Mouse (Mus musculus) MEL (cell line): ENCODE measurements at regions not wholly inside any gene's neighbourhood (a gene's known extent, or its start where the extent isn't known, plus 50 kb on each side); places are given as distances from the start of the nearest gene placed in this dataset.

ENCODE experiments used
- DNase-seq: peaks from one replicate; pipeline ENCODE4 v3.0.0; 2011; ENCODE audit warnings: low read depth, low spot score
- H3K27ac ChIP-seq: 2 replicates; pipeline ENCODE4 v1.5.1; 2012; ENCODE audit warnings: low read depth, mild to moderate bottlenecking, control low read depth, low read length, moderate library complexity; ENCODE audit not compliant: control insufficient read depth
- H3K27me3 ChIP-seq, 2 experiments: fragments of 150-350 bp in 1 of 2; sonication (generic) in 1 of 2; 2 replicates each; pipeline ENCODE4 v1.6.1; 2012; ENCODE audit warnings: low read length in 2 of 2, mild to moderate bottlenecking in 2 of 2, improper control_type of control experiment in 1 of 2, moderate library complexity in 1 of 2; ENCODE audit not compliant: insufficient read depth in 2 of 2, control insufficient read depth in 1 of 2
- H3K36me3 ChIP-seq, 2 experiments: 2 replicates each; pipeline ENCODE4 v1.6.1; 2012 to 2014; ENCODE audit warnings: low read length in 2 of 2, improper control_type of control experiment in 1 of 2, inconsistent platforms in 1 of 2, mild to moderate bottlenecking in 1 of 2; ENCODE audit not compliant: insufficient read depth in 2 of 2, control insufficient read depth in 1 of 2
- H3K4me1 ChIP-seq, 2 experiments: fragments of 150-350 bp in 1 of 2; sonication (generic) in 1 of 2; 2 replicates each; pipeline ENCODE4 v1.6.1; 2012; ENCODE audit warnings: low read length in 2 of 2, improper control_type of control experiment in 1 of 2, mild to moderate bottlenecking in 1 of 2; ENCODE audit not compliant: insufficient read depth in 2 of 2, control insufficient read depth in 1 of 2
- H3K4me3 ChIP-seq, 2 experiments: fragments of 150-350 bp in 1 of 2; sonication (generic) in 1 of 2; 2 replicates each; pipeline ENCODE4 v1.5.1; 2012; ENCODE audit warnings: low read depth in 2 of 2, low read length in 2 of 2, mild to moderate bottlenecking in 2 of 2, moderate library complexity in 2 of 2, control low read depth in 1 of 2, improper control_type of control experiment in 1 of 2; ENCODE audit not compliant: control insufficient read depth in 1 of 2, insufficient read depth in 1 of 2
- H3K79me2 ChIP-seq: 2 replicates; pipeline ENCODE4 v1.6.1; 2012; ENCODE audit warnings: mild to moderate bottlenecking, low read length, moderate library complexity; ENCODE audit not compliant: control insufficient read depth, poor library complexity, insufficient read depth
- H3K9ac ChIP-seq: 2 replicates; pipeline ENCODE4 v1.6.1; 2012; ENCODE audit warnings: low read depth, mild to moderate bottlenecking, control low read depth, low read length, moderate library complexity; ENCODE audit not compliant: control insufficient read depth, poor library complexity, severe bottlenecking
- H3K9me3 ChIP-seq: fragments of 150-350 bp; sonication (generic); replicated peaks from 2 replicates; pipeline ENCODE4 v1.6.1; 2012; ENCODE audit warnings: mild to moderate bottlenecking, low read length, improper control_type of control experiment, moderate library complexity; ENCODE audit not compliant: insufficient read depth
- CHD1 ChIP-seq: IDR thresholded peaks from 2 replicates; pipeline ENCODE4 v1.6.1; 2012; ENCODE audit warnings: low read depth, mild to moderate bottlenecking, inconsistent platforms, low read length, improper control_type of control experiment
- CTCF ChIP-seq, 3 experiments: IDR thresholded peaks in 2 of 3; conservative IDR thresholded peaks in 1 of 3; 2 replicates each; pipeline ENCODE4 v1.5.1; 2011 to 2012; ENCODE audit warnings: low read length in 3 of 3, low read depth in 2 of 3, mild to moderate bottlenecking in 2 of 3, improper control_type of control experiment in 1 of 3, inconsistent platforms in 1 of 3, mixed read lengths in 1 of 3, moderate library complexity in 1 of 3; ENCODE audit not compliant: control insufficient read depth in 1 of 3, insufficient read depth in 1 of 3, poor library complexity in 1 of 3, severe bottlenecking in 1 of 3
- E2F4 ChIP-seq: IDR thresholded peaks from 2 replicates; pipeline ENCODE4 v1.6.1; 2011; ENCODE audit warnings: low read depth, low read length, improper control_type of control experiment, borderline replicate concordance
- ELF1 ChIP-seq: IDR thresholded peaks from 2 replicates; pipeline ENCODE4 v1.6.1; 2014; ENCODE audit warnings: low read depth, mild to moderate bottlenecking, inconsistent platforms, low read length, improper control_type of control experiment, moderate library complexity
- ETS1 ChIP-seq: IDR thresholded peaks from 2 replicates; pipeline ENCODE4 v1.6.1; 2012; ENCODE audit warnings: low read depth, mild to moderate bottlenecking, inconsistent platforms, low read length, improper control_type of control experiment, moderate library complexity
- GATA1 ChIP-seq: IDR thresholded peaks from 2 replicates; pipeline ENCODE4 v1.6.1; 2011; ENCODE audit warnings: low read depth, low read length, improper control_type of control experiment
- MAFK ChIP-seq: IDR thresholded peaks from 2 replicates; pipeline ENCODE4 v1.6.1; 2011; ENCODE audit warnings: low read depth, mild to moderate bottlenecking, low read length, improper control_type of control experiment, borderline replicate concordance
- MAX ChIP-seq: IDR thresholded peaks from 2 replicates; pipeline ENCODE4 v1.6.1; 2011; ENCODE audit warnings: low read length, improper control_type of control experiment
- MEF2A ChIP-seq: IDR thresholded peaks from 2 replicates; pipeline ENCODE4 v1.6.1; 2014; ENCODE audit warnings: low read depth, mild to moderate bottlenecking, inconsistent platforms, low read length, improper control_type of control experiment; ENCODE audit not compliant: poor library complexity, insufficient replicate concordance, severe bottlenecking; ENCODE audit errors: extremely low read depth
- MXI1 ChIP-seq: IDR thresholded peaks from 2 replicates; pipeline ENCODE4 v1.6.1; 2011; ENCODE audit warnings: mild to moderate bottlenecking, low read depth, low read length, improper control_type of control experiment
- MYB ChIP-seq: IDR thresholded peaks from 2 replicates; pipeline ENCODE4 v1.6.1; 2011; ENCODE audit warnings: mild to moderate bottlenecking, low read depth, low read length, improper control_type of control experiment
- MYC ChIP-seq: IDR thresholded peaks from 2 replicates; pipeline ENCODE4 v1.6.1; 2011; ENCODE audit warnings: low read depth, mild to moderate bottlenecking, low read length, improper control_type of control experiment, moderate library complexity
- NELFE ChIP-seq: IDR thresholded peaks from 2 replicates; pipeline ENCODE4 v1.6.1; 2011; ENCODE audit warnings: low read depth, low read length, improper control_type of control experiment
- NRF1 ChIP-seq: IDR thresholded peaks from 2 replicates; pipeline ENCODE4 v1.6.1; 2014; ENCODE audit warnings: low read depth, mild to moderate bottlenecking, inconsistent platforms, low read length, improper control_type of control experiment, moderate library complexity; ENCODE audit not compliant: poor library complexity, insufficient read depth, severe bottlenecking
- POLR2AphosphoS2 ChIP-seq: IDR thresholded peaks from 2 replicates; pipeline ENCODE4 v1.6.1; 2011; ENCODE audit warnings: low read length, improper control_type of control experiment
- POLR2AphosphoS5 ChIP-seq: IDR thresholded peaks from 2 replicates; pipeline ENCODE4 v1.6.1; 2012; ENCODE audit warnings: low read depth, borderline replicate concordance, mild to moderate bottlenecking, inconsistent platforms, low read length, moderate library complexity, mixed read lengths
- RAD21 ChIP-seq: IDR thresholded peaks from 2 replicates; pipeline ENCODE4 v1.6.1; 2011; ENCODE audit warnings: mild to moderate bottlenecking, low read depth, low read length, improper control_type of control experiment
- SIN3A ChIP-seq: IDR thresholded peaks from 2 replicates; pipeline ENCODE4 v1.6.1; 2012; ENCODE audit warnings: low read length, improper control_type of control experiment, inconsistent platforms
- SMC3 ChIP-seq: IDR thresholded peaks from 2 replicates; pipeline ENCODE4 v1.6.1; 2011; ENCODE audit warnings: low read depth, low read length, improper control_type of control experiment
- TBP ChIP-seq: IDR thresholded peaks from 2 replicates; pipeline ENCODE4 v1.8.0; 2011; ENCODE audit warnings: low read depth, low read length, improper control_type of control experiment
- UBTF ChIP-seq: IDR thresholded peaks from 2 replicates; pipeline ENCODE4 v1.6.1; 2012; ENCODE audit warnings: low read depth, mild to moderate bottlenecking, inconsistent platforms, low read length, improper control_type of control experiment, moderate library complexity, borderline replicate concordance; ENCODE audit not compliant: insufficient read depth
- USF2 ChIP-seq, 2 experiments: IDR thresholded peaks; 2 replicates each; pipeline ENCODE4 v1.6.1; 2011 to 2012; ENCODE audit warnings: improper control_type of control experiment in 2 of 2, low read length in 2 of 2, borderline replicate concordance in 1 of 2, inconsistent platforms in 1 of 2, low read depth in 1 of 2, mild to moderate bottlenecking in 1 of 2; ENCODE audit not compliant: insufficient read depth in 1 of 2
- ZC3H11A ChIP-seq: IDR thresholded peaks from 2 replicates; pipeline ENCODE4 v1.6.1; 2012; ENCODE audit warnings: low read depth, mild to moderate bottlenecking, inconsistent platforms, low read length, improper control_type of control experiment
- ZKSCAN1 ChIP-seq: IDR thresholded peaks from 2 replicates; pipeline ENCODE4 v1.6.1; 2012; ENCODE audit warnings: low read depth, mild to moderate bottlenecking, inconsistent platforms, low read length, improper control_type of control experiment, moderate library complexity
- ZMIZ1 ChIP-seq: IDR thresholded peaks from 2 replicates; pipeline ENCODE4 v1.6.1; 2012; ENCODE audit warnings: low read depth, mild to moderate bottlenecking, inconsistent platforms, low read length, improper control_type of control experiment, moderate library complexity
- ZNF384 ChIP-seq: IDR thresholded peaks from 2 replicates; pipeline ENCODE4 v1.6.1; 2012; ENCODE audit warnings: low read depth, mild to moderate bottlenecking, inconsistent platforms, low read length, improper control_type of control experiment

DNA sequence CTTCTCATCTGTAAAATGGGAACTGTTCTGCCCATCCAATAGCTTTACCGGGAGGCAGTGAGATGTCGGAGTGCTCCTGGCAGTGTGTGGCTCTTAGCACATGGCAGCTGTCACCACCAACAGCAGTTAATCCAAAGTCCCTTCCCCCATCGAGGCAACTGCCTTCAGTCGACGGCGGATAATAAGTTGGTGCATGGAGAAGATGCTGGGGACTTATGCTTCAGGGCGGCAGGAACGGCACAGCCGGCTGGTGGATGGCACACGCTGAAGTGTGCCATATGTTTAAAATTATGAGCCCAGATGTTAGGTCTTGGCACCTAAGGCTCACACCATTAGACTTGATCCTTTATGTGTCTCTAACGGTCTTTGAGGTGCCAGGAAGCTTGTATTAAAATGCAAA, 183.5 kb downstream of the Wdr11 start:
- no peak overlapping the region for H3K9ac ChIP-seq
- TF ChIP-seq UBTF (no peak), ZC3H11A (no peak), NELFE (no peak), TBP (no peak), SMC3 (no peak)
- no peaks in the 10 kb centered on the region for H3K36me3 ChIP-seq
- no peaks in the 10 kb centered on the region for H3K9me3 ChIP-seq
- no peak for DNase-seq
- no peaks in the 10 kb centered on the region for H3K4me1 ChIP-seq
- H3K27ac ChIP-seq, result no peak overlapping the region
- no peaks in the 10 kb centered on the region for H3K79me2 ChIP-seq
- no peak overlapping the region for H3K4me3 ChIP-seq
- no peaks in the 10 kb centered on the region for H3K27me3 ChIP-seq

DNA sequence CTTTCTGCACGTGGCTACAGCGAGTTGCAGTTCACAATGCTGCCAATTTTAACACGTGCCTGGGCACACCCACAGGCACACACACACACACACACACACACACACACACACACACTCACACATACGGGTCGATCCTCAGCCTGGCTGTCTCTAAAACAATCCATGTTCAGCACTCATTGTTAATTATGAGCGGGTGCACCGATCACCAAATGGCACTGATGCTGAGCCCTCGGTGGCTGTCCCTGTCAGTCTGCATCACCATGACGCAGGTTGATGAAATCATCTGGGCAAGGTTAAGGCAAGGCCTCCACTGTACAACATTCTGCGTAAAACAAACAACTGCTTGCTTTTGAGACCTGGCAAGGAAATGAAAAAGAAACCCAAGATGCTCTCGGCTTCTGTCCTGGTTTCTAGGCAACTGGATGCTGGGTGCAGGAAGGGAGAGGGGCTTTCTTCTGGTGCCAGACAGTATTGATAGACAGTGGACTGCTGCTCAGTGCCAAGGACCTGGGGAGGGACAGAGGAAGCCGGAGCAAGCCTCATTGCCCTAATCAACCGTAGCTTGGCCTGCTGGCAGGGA, 187.3 kb downstream of the Wdr11 start:
- Histone ChIP-seq H3K4me3 (no peak overlapping the region), H3K79me2 (no peaks in the 10 kb centered on the region), H3K27me3 (no peaks in the 10 kb centered on the region), H3K4me1 (no peaks in the 10 kb centered on the region), H3K36me3 (no peaks in the 10 kb centered on the region), H3K27ac (no peak overlapping the region), H3K9ac (no peak overlapping the region), H3K9me3 (no peaks in the 10 kb centered on the region)
- no peak for DNase-seq
- TF ChIP-seq RAD21 (no peak), MXI1 (no peak), CHD1 (no peak), MAX (no peak), MEF2A (no peak), TBP (no peak), ZMIZ1 (no peak), CTCF (IDR thresholded peaks at IDR 0.05 in 2 of 3, conservative IDR thresholded peaks at IDR 0.05 in 1 of 3; ENCODE audit: control insufficient read depth in 1 of 3, insufficient read depth in 1 of 3, low read depth in 2 of 3, low read length in 3 of 3, poor library complexity in 1 of 3, severe bottlenecking in 1 of 3) (no peak), ELF1 (no peak), POLR2AphosphoS2 (no peak)

DNA sequence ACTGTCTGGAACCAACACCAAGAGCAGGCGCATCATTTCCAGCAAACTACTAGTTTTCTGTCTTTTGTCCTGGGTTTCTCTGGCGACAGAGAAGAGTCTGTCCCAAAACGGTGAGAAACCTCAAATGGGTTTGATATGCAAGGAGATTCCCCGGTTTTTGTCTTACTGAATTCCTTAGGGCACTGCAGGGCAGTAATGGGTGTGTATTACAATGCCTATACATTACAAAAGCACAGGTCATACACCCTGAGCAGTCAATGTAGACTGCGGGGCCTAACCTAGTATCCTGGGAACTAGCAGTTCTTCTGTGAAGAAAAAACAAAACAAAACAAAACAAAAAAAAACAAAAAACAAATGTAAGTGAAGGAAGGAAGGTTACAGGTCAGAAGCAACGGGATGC, 188.3 kb downstream of the Wdr11 start:
- no peaks in the 10 kb centered on the region for H3K9me3 ChIP-seq
- H3K27ac ChIP-seq, result no peak overlapping the region
- no peak for TF ChIP-seq MYC
- no peak for TF ChIP-seq ZKSCAN1
- no peak for TF ChIP-seq MYB
- no peak for TF ChIP-seq MAFK
- no peak for TF ChIP-seq ETS1
- no peak for TF ChIP-seq SIN3A
- TF ChIP-seq RAD21, result no peak
- TF ChIP-seq GATA1, result no peak
- no peak for TF ChIP-seq NRF1
- TF ChIP-seq ZNF384, result no peak
- no peak for TF ChIP-seq MEF2A
- no peak for TF ChIP-seq USF2 (IDR thresholded peaks at IDR 0.05; ENCODE audit: borderline replicate concordance in 1 of 2, insufficient read depth in 1 of 2, low read depth in 1 of 2, low read length in 2 of 2)
- no peak for TF ChIP-seq CTCF (IDR thresholded peaks at IDR 0.05 in 2 of 3, conservative IDR thresholded peaks at IDR 0.05 in 1 of 3; ENCODE audit: control insufficient read depth in 1 of 3, insufficient read depth in 1 of 3, low read depth in 2 of 3, low read length in 3 of 3, poor library complexity in 1 of 3, severe bottlenecking in 1 of 3)
- TF ChIP-seq POLR2AphosphoS5, result no peak
- no peak for TF ChIP-seq E2F4
- no peaks in the 10 kb centered on the region for H3K4me1 ChIP-seq
- H3K27me3 ChIP-seq, result no peaks in the 10 kb centered on the region
- no peak for DNase-seq
- no peak overlapping the region for H3K4me3 ChIP-seq
- H3K9ac ChIP-seq, result no peak overlapping the region
- H3K79me2 ChIP-seq, result no peaks in the 10 kb centered on the region
- no peaks in the 10 kb centered on the region for H3K36me3 ChIP-seq
